Mouse (Mus musculus): ENCODE measurements around the gene Lyrm9. TPM values are rescaled to one million over a fixed set of nuclear protein-coding genes. Genes with fewer than 3 reads are reported as not detected.
A peak's percentile ranks its signal among the peaks of the same experiment; 100 is the strongest.

Lyrm9 gene
- total and polyA plus RNA-seq, 3 experiments, result 31.6 to 48.6 TPM; not detected in 1

GRCm38 (mm10) chr11:78827546-78827945, 1.2 kb downstream of the Lyrm9 start:
- Histone ChIP-seq H3K27me3 (ENCODE audit: control insufficient read depth in 1 of 2, insufficient read depth in 2 of 2, low read length in 2 of 2) (no peaks in the 10 kb centered on the region), H3K79me2 (ENCODE audit: control insufficient read depth, insufficient read depth, low read length, poor library complexity) (peaks cover 6% of the 10 kb centered on the region; the same call in 1 of the 2 replicates), H3K4me3 (ENCODE audit: control insufficient read depth in 1 of 2, insufficient read depth in 1 of 2, low read depth in 2 of 2, low read length in 2 of 2) (no peak overlapping the region), H3K4me1 (ENCODE audit: control insufficient read depth in 1 of 2, insufficient read depth in 2 of 2, low read length in 2 of 2) (peaks cover 31 to 45% of the 10 kb centered on the region in 2 experiments), H3K36me3 (ENCODE audit: control insufficient read depth in 1 of 2, insufficient read depth in 2 of 2, low read length in 2 of 2) (peaks cover 0 to 49% of the 10 kb centered on the region in 2 experiments; a peak in 2 of 4 replicates), H3K9me3 (replicated peaks; ENCODE audit: insufficient read depth, low read length) (no peaks in the 10 kb centered on the region), H3K9ac (ENCODE audit: control insufficient read depth, low read depth, low read length, poor library complexity, severe bottlenecking) (no peak overlapping the region), H3K27ac (ENCODE audit: control insufficient read depth, low read depth, low read length) (no peak overlapping the region)
- no peak for DNase-seq (ENCODE audit: low read depth, low spot score)
- TF ChIP-seq POLR2AphosphoS5 (IDR thresholded peaks at IDR 0.05; ENCODE audit: borderline replicate concordance, low read depth, low read length) (no peak), ZMIZ1 (IDR thresholded peaks at IDR 0.05; ENCODE audit: low read depth, low read length) (no peak), TAL1 (IDR thresholded peaks at IDR 0.05; ENCODE audit: low read length) (no peak), NRF1 (IDR thresholded peaks at IDR 0.05; ENCODE audit: insufficient read depth, low read depth, low read length, poor library complexity, severe bottlenecking) (no peak), E2F4 (IDR thresholded peaks at IDR 0.05; ENCODE audit: borderline replicate concordance, low read depth, low read length) (no peak), EP300 (IDR thresholded peaks at IDR 0.05; ENCODE audit: low read depth in 1 of 2, low read length in 2 of 2) (no peak), CHD2 (IDR thresholded peaks at IDR 0.05; ENCODE audit: low read length) (no peak), CHD1 (IDR thresholded peaks at IDR 0.05; ENCODE audit: low read depth, low read length) (no peak), BHLHE40 (IDR thresholded peaks at IDR 0.05; ENCODE audit: borderline replicate concordance, low read depth, low read length) (peak; percentile 3; the same call in 1 of the 2 replicates)

- TF ChIP-seq RAD21 (IDR thresholded peaks at IDR 0.05; ENCODE audit: low read depth, low read length), result peak; percentile 80
- TF ChIP-seq TBP (IDR thresholded peaks at IDR 0.05; ENCODE audit: low read depth, low read length), result no peak
- TF ChIP-seq MYB (IDR thresholded peaks at IDR 0.05; ENCODE audit: low read depth, low read length), result no peak
- TF ChIP-seq POLR2AphosphoS5 (IDR thresholded peaks at IDR 0.05; ENCODE audit: borderline replicate concordance, low read depth, low read length), result no peak
- TF ChIP-seq MAZ (IDR thresholded peaks at IDR 0.05; ENCODE audit: low read depth, low read length), result no peak
- peak; percentile 81 for TF ChIP-seq SMC3 (IDR thresholded peaks at IDR 0.05; ENCODE audit: low read depth, low read length)
- TF ChIP-seq SIN3A (IDR thresholded peaks at IDR 0.05; ENCODE audit: low read length), result peak; percentile 26; the same call in 1 of the 2 replicates
- no peak for TF ChIP-seq KAT2A (conservative IDR thresholded peaks at IDR 0.05; ENCODE audit: low read depth, low read length)
- no peak for TF ChIP-seq USF1 (IDR thresholded peaks at IDR 0.05; ENCODE audit: low read depth, low read length)
- TF ChIP-seq JUND (IDR thresholded peaks at IDR 0.05; ENCODE audit: low read depth, low read length), result no peak
- peak; percentile 53; the same call in 1 of the 2 replicates for TF ChIP-seq ZMIZ1 (IDR thresholded peaks at IDR 0.05; ENCODE audit: low read depth, low read length)
- TF ChIP-seq TCF12 (IDR thresholded peaks at IDR 0.05; ENCODE audit: low read depth, low read length), result no peak
- TF ChIP-seq GATA1 (IDR thresholded peaks at IDR 0.05; ENCODE audit: low read depth, low read length), result no peak
- peak; percentile 71 for TF ChIP-seq ZC3H11A (IDR thresholded peaks at IDR 0.05; ENCODE audit: low read depth, low read length)
- no peak for TF ChIP-seq CHD1 (IDR thresholded peaks at IDR 0.05; ENCODE audit: low read depth, low read length)
- no peak for TF ChIP-seq MAX (IDR thresholded peaks at IDR 0.05; ENCODE audit: low read length)
- TF ChIP-seq ELF1 (IDR thresholded peaks at IDR 0.05; ENCODE audit: low read depth, low read length), result no peak
- TF ChIP-seq NELFE (IDR thresholded peaks at IDR 0.05; ENCODE audit: low read depth, low read length), result 0 out of 2 replicates have a peak, but pooled peaks have one; percentile 30
- TF ChIP-seq CTCF (IDR thresholded peaks at IDR 0.05 in 2 of 3, conservative IDR thresholded peaks at IDR 0.05 in 1 of 3; ENCODE audit: control insufficient read depth in 1 of 3, insufficient read depth in 1 of 3, low read depth in 2 of 3, low read length in 3 of 3, poor library complexity in 1 of 3, severe bottlenecking in 1 of 3), result peak; percentile 25 to 70 (median 39); a peak in 5 of 6 replicates
- no peak for TF ChIP-seq POLR2AphosphoS2 (IDR thresholded peaks at IDR 0.05; ENCODE audit: low read length)
- no peak for TF ChIP-seq ZNF384 (IDR thresholded peaks at IDR 0.05; ENCODE audit: low read depth, low read length)
- 0 out of 2 replicates have a peak, but pooled peaks have one; percentile 21 for TF ChIP-seq RCOR1 (IDR thresholded peaks at IDR 0.05; ENCODE audit: low read depth, low read length)
- Histone ChIP-seq H3K4me1 (ENCODE audit: control insufficient read depth in 1 of 2, insufficient read depth in 2 of 2, low read length in 2 of 2) (peaks cover 34 to 48% of the 10 kb centered on the region in 2 experiments), H3K27ac (ENCODE audit: control insufficient read depth, low read depth, low read length) (no peak overlapping the region), H3K36me3 (ENCODE audit: control insufficient read depth in 1 of 2, insufficient read depth in 2 of 2, low read length in 2 of 2) (peaks cover 0 to 53% of the 10 kb centered on the region in 2 experiments; a peak in 2 of 4 replicates), H3K9me3 (replicated peaks; ENCODE audit: insufficient read depth, low read length) (no peaks in the 10 kb centered on the region), H3K4me3 (ENCODE audit: control insufficient read depth in 1 of 2, insufficient read depth in 1 of 2, low read depth in 2 of 2, low read length in 2 of 2) (no peak overlapping the region), H3K9ac (ENCODE audit: control insufficient read depth, low read depth, low read length, poor library complexity, severe bottlenecking) (no peak overlapping the region), H3K79me2 (ENCODE audit: control insufficient read depth, insufficient read depth, low read length, poor library complexity) (peaks cover 6% of the 10 kb centered on the region; the same call in 1 of the 2 replicates), H3K27me3 (ENCODE audit: control insufficient read depth in 1 of 2, insufficient read depth in 2 of 2, low read length in 2 of 2) (no peaks in the 10 kb centered on the region)
- peak; percentile 63 for DNase-seq (ENCODE audit: low read depth, low spot score)
These were observed 2.0 kb downstream of the Lyrm9 start for GRCm38 (mm10) chr11:78828386-78828785.
